Mouse (Mus musculus) hindbrain, embryonic 10.5 days (tissue): ENCODE data around the gene Klf9. TPM values are rescaled to one million over a fixed set of nuclear protein-coding genes. Genes with fewer than 3 reads are reported as not detected.

Experiments used
- DNase-seq: peaks from one replicate; pipeline ENCODE4 v3.0.0-alpha.2; 2017; ENCODE audit warnings: low spot score
- H3K27ac ChIP-seq: fragments of 300-500 bp; sonication (generic); 2 replicates; pipeline ENCODE4 v1.5.1; 2016; ENCODE audit warnings: mild to moderate bottlenecking, moderate library complexity
- H3K27me3 ChIP-seq: fragments of 300-500 bp; sonication (generic); 2 replicates; pipeline ENCODE4 v1.6.1; 2016; ENCODE audit warnings: mild to moderate bottlenecking; ENCODE audit not compliant: poor library complexity, insufficient read depth, severe bottlenecking
- H3K36me3 ChIP-seq: fragments of 300-500 bp; sonication (generic); 2 replicates; pipeline ENCODE4 v1.6.1; 2016; ENCODE audit warnings: mild to moderate bottlenecking, moderate library complexity
- H3K4me1 ChIP-seq: fragments of 300-500 bp; sonication (generic); replicated peaks from 2 replicates; pipeline ENCODE4 v1.6.1; 2016; ENCODE audit warnings: mild to moderate bottlenecking
- H3K4me3 ChIP-seq: fragments of 300-500 bp; sonication (generic); 2 replicates; pipeline ENCODE4 v1.5.1; 2016; ENCODE audit warnings: mild to moderate bottlenecking, moderate library complexity
- H3K9me3 ChIP-seq: fragments of 300-500 bp; sonication (generic); 2 replicates; pipeline ENCODE4 v1.6.1; 2016; ENCODE audit warnings: mild to moderate bottlenecking, moderate library complexity
- WGBS: fragments of 180-500 bp; shearing (Covaris S2); methylation state at CpG from one replicate; pipeline ENCODE4 v1.1.7; 2016; 5-methylcytosine and 5-hydroxymethylcytosine counted together
- polyA plus RNA-seq: library from polyadenylated mRNA; unstranded; fragments of >200 nt; fragmentation: Nextera tagmentation; extraction: Ambion mirVana; gene quantifications from 2 replicates; pipeline ENCODE4 v1.2.1, GENCODE M21; 2016

Klf9 gene
- polyA plus RNA-seq, 1 experiment from 2014 or later: 1.1 TPM

GRCm38 (mm10) chr19:23133427-23134094 lies 7.5 kb upstream of the Klf9 start:
- peaks cover 39% of the 10 kb centered on the region for H3K4me1 ChIP-seq
- WGBS: 2% methylated on average over 9 of the region's 9 CpGs
- DNase-seq: no peak
- H3K4me3 ChIP-seq: peak overlapping the region; percentile 58; the same call in 1 of the 2 replicates
- no peaks in the 10 kb centered on the region for H3K36me3 ChIP-seq
- H3K27me3 ChIP-seq: peaks cover 85% of the 10 kb centered on the region
- no peaks in the 10 kb centered on the region for H3K9me3 ChIP-seq
- H3K27ac ChIP-seq: no peak overlapping the region

GRCm38 (mm10) chr19:23134095-23134440 lies 7.0 kb upstream of the Klf9 start:
- Histone ChIP-seq H3K27ac (no peak overlapping the region), H3K4me3 (peak overlapping the region; percentile 58), H3K4me1 (peaks cover 39% of the 10 kb centered on the region), H3K27me3 (peaks cover 85% of the 10 kb centered on the region), H3K9me3 (no peaks in the 10 kb centered on the region), H3K36me3 (no peaks in the 10 kb centered on the region)
- under 1% methylated on average over 14 of the region's 14 CpGs for WGBS
- DNase-seq: peak; percentile 54

- Histone ChIP-seq H3K9me3 (no peaks in the 10 kb centered on the region), H3K36me3 (no peaks in the 10 kb centered on the region), H3K27me3 (peaks cover 86% of the 10 kb centered on the region), H3K4me1 (peaks cover 39% of the 10 kb centered on the region), H3K27ac (peak overlapping the region; percentile 79), H3K4me3 (peak overlapping the region; percentile 58)
- peak; percentile 60 for DNase-seq
- WGBS: under 1% methylated on average over 47 of the region's 47 CpGs
Measured at GRCm38 (mm10) chr19:23134441-23135301, 6.4 kb upstream of the Klf9 start.

GRCm38 (mm10) chr19:23135349-23136201 lies 5.5 kb upstream of the Klf9 start:
- H3K36me3 ChIP-seq: no peaks in the 10 kb centered on the region
- H3K4me3 ChIP-seq: peak overlapping the region; percentile 58
- H3K4me1 ChIP-seq: peaks cover 39% of the 10 kb centered on the region
- WGBS: under 1% methylated on average over 55 of the region's 55 CpGs
- H3K27ac ChIP-seq: peak overlapping the region; percentile 79
- H3K27me3 ChIP-seq: peaks cover 82% of the 10 kb centered on the region
- DNase-seq: peak; percentile 43
- no peaks in the 10 kb centered on the region for H3K9me3 ChIP-seq

- no peaks in the 10 kb centered on the region for H3K9me3 ChIP-seq
- H3K4me1 ChIP-seq: peaks cover 45% of the 10 kb centered on the region
- H3K36me3 ChIP-seq: no peaks in the 10 kb centered on the region
- H3K27ac ChIP-seq: peak overlapping the region; percentile 79
- H3K4me3 ChIP-seq: peak overlapping the region; percentile 58
- H3K27me3 ChIP-seq: peaks cover 79% of the 10 kb centered on the region
- WGBS: under 1% methylated on average over 27 of the region's 27 CpGs
- peak; percentile 82 for DNase-seq
Measured at GRCm38 (mm10) chr19:23136202-23136850, 4.7 kb upstream of the Klf9 start.

GRCm38 (mm10) chr19:23137295-23137694 lies 3.7 kb upstream of the Klf9 start:
- H3K27me3 ChIP-seq: peaks cover 79% of the 10 kb centered on the region
- peaks cover 55% of the 10 kb centered on the region for H3K4me1 ChIP-seq
- no peak overlapping the region for H3K4me3 ChIP-seq
- no peak overlapping the region for H3K27ac ChIP-seq
- WGBS: 62% methylated on average over 2 of the region's 2 CpGs
- no peaks in the 10 kb centered on the region for H3K9me3 ChIP-seq
- H3K36me3 ChIP-seq: no peaks in the 10 kb centered on the region
- no peak for DNase-seq

GRCm38 (mm10) chr19:23139756-23140470 lies 1.1 kb upstream of the Klf9 start:
- DNase-seq: no peak

GRCm38 (mm10) chr19:23141391-23142281 lies 610 bp downstream of the Klf9 start:
- H3K36me3 ChIP-seq: no peaks in the 10 kb centered on the region
- peak overlapping the region; percentile 84 for H3K27ac ChIP-seq
- H3K4me3 ChIP-seq: peak overlapping the region; percentile 66
- peaks cover 26% of the 10 kb centered on the region for H3K4me1 ChIP-seq
- no peaks in the 10 kb centered on the region for H3K9me3 ChIP-seq
- H3K27me3 ChIP-seq: peaks cover 67% of the 10 kb centered on the region
- under 1% methylated on average over 94 of the region's 94 CpGs for WGBS
- DNase-seq: peak; percentile 52

More at GRCm38 (mm10) chr19:23139756-23140470, 1.1 kb upstream of the Klf9 start:
- Histone ChIP-seq H3K27ac (0 out of 2 replicates have a peak overlapping the region, but pooled peaks have one; percentile 84), H3K27me3 (peaks cover 79% of the 10 kb centered on the region), H3K4me3 (peak overlapping the region; percentile 66), H3K36me3 (no peaks in the 10 kb centered on the region), H3K4me1 (peaks cover 38% of the 10 kb centered on the region), H3K9me3 (no peaks in the 10 kb centered on the region)
- WGBS: 53% methylated on average over 12 of the region's 12 CpGs

GRCm38 (mm10) chr19:23142427-23143073 lies 1.5 kb downstream of the Klf9 start:
- peak overlapping the region; percentile 8; the same call in 1 of the 2 replicates for H3K27ac ChIP-seq
- peaks cover 59% of the 10 kb centered on the region for H3K27me3 ChIP-seq
- peak; percentile 14 for DNase-seq
- no peaks in the 10 kb centered on the region for H3K36me3 ChIP-seq
- WGBS: 2% methylated on average over 28 of the region's 28 CpGs
- peaks cover 32% of the 10 kb centered on the region for H3K4me1 ChIP-seq
- H3K9me3 ChIP-seq: no peaks in the 10 kb centered on the region
- H3K4me3 ChIP-seq: peak overlapping the region; percentile 66

GRCm38 (mm10) chr19:23143074-23143445 lies 2.0 kb downstream of the Klf9 start:
- peak overlapping the region; percentile 66; the same call in 1 of the 2 replicates for H3K4me3 ChIP-seq
- WGBS: 58% methylated on average over 7 of the region's 7 CpGs

More at GRCm38 (mm10) chr19:23143074-23143445, 2.0 kb downstream of the Klf9 start:
- DNase-seq: no peak
- Histone ChIP-seq H3K36me3 (no peaks in the 10 kb centered on the region), H3K4me1 (peaks cover 32% of the 10 kb centered on the region), H3K27me3 (peaks cover 54% of the 10 kb centered on the region), H3K9me3 (no peaks in the 10 kb centered on the region), H3K27ac (no peak overlapping the region)
